Mouse (Mus musculus) layer of hippocampus, adult 2 months (tissue): ENCODE measurements at regions not wholly inside any gene's neighbourhood (a gene's known extent, or its start where the extent isn't known, plus 50 kb on each side); places are given as distances from the start of the nearest gene placed in this dataset.
A peak's percentile ranks its signal among the peaks of the same experiment; 100 is the strongest.

Experiments used
- DNase-seq, 2 experiments: peaks; one replicate each; pipeline ENCODE4 v3.0.0; 2022; ENCODE audit warnings: low spot score in 2 of 2
- H3K27ac ChIP-seq: fragments of 200-600 bp; 2 replicates; pipeline ENCODE4 v1.8.1; 2022
- H3K4me3 ChIP-seq: fragments of 200-600 bp; 2 replicates; pipeline ENCODE4 v1.8.1; 2022; ENCODE audit warnings: mild to moderate bottlenecking
- CTCF ChIP-seq: fragments of 200-600 bp; conservative IDR thresholded peaks from 2 replicates; pipeline ENCODE4 v1.8.1; 2022; ENCODE audit warnings: antibody characterized with exemption, mild to moderate bottlenecking, moderate library complexity

- DNase-seq = peak; percentile 28 to 62
- no peak overlapping the region for H3K27ac ChIP-seq
- H3K4me3 ChIP-seq = no peak overlapping the region
- TF ChIP-seq CTCF = no peak
Observed at GRCm38 (mm10) chr13:99630800-99631199, 114.5 kb upstream of the Map1b start.

DNA sequence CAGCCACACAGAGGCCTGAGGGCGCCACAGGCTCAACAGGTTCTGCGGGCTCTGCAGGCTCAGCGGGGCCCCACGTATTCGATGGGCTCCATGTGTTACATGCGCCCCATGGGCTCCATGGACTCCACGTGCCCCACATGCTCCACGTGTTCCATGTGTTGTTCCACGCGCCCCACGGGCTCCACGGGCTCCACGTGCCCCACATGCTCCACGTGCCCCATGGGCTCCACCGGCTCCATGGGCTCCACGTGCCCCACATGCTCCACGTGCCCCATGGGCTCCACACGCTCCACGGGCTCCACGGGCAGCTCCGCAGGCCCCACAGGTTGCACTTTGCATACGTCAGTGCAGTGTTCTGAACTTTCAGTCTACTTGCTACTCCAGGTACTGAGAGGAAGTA is 114.0 kb upstream of the Map1b start:
- TF ChIP-seq CTCF = no peak
- no peak for DNase-seq

DNA sequence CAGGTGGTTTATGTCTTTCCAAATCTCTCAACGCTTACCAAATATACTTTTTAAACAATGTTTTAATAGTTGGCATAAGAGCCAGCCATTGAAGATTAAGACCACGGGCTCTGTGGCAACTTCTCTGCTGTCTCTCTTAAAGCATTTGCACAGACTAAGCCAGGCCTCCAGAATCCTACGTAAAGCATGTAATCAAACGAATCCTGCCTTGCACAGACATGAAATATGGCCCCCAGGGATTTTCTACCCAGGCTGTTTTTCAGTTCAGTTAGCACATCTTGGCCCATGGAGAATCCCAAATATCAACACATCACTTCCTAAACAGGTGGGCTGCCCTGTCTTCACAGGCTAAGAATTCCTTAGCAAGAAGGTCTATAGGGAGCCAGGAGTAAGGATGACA is 108.9 kb upstream of the Map1b start:
- H3K27ac ChIP-seq = no peak overlapping the region
- H3K4me3 ChIP-seq = no peak overlapping the region
- DNase-seq = no peak
- no peak for TF ChIP-seq CTCF

More for the DNA sequence above, 114.0 kb upstream of the Map1b start:
- Histone ChIP-seq H3K27ac (no peak overlapping the region), H3K4me3 (no peak overlapping the region)

GRCm38 (mm10) chr13:99618332-99618731 is 102.0 kb upstream of the Map1b start:
- Histone ChIP-seq H3K4me3 (no peak overlapping the region), H3K27ac (no peak overlapping the region)
- no peak for TF ChIP-seq CTCF
- DNase-seq = no peak

GRCm38 (mm10) chr13:99617457-99617856 is 101.1 kb upstream of the Map1b start:
- no peak for TF ChIP-seq CTCF
- H3K27ac ChIP-seq = no peak overlapping the region
- no peak overlapping the region for H3K4me3 ChIP-seq
- no peak for DNase-seq

GRCm38 (mm10) chr13:99611715-99612494 is 95.6 kb upstream of the Map1b start:
- TF ChIP-seq CTCF = no peak
- DNase-seq = peak in 1 of 2 experiments; percentile 37
- Histone ChIP-seq H3K27ac (peak overlapping the region; percentile 86), H3K4me3 (no peak overlapping the region)

DNA sequence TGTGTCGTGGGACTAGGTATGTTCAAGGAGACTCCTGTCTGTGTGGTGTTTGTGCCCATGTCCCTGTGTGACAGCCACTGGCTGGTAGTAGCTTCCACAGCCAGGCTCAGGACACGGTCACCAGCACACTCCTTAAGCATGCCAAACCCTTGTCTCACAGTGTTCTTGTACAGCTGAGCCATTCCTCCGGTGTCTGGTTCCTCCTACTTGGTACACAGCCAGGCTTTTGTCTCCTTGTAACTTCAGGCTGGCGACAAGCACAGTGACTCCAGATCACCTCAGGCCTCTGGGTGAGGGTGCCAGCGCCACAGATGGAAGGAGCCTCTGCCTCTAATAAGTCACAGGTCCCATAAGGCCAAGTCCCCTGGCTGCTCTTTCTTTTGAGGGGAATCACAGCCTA is 94.2 kb upstream of the Map1b start:
- Histone ChIP-seq H3K4me3 (no peak overlapping the region), H3K27ac (peak overlapping the region; percentile 80; the same call in 1 of the 2 replicates)
- TF ChIP-seq CTCF = no peak
- no peak for DNase-seq

DNA sequence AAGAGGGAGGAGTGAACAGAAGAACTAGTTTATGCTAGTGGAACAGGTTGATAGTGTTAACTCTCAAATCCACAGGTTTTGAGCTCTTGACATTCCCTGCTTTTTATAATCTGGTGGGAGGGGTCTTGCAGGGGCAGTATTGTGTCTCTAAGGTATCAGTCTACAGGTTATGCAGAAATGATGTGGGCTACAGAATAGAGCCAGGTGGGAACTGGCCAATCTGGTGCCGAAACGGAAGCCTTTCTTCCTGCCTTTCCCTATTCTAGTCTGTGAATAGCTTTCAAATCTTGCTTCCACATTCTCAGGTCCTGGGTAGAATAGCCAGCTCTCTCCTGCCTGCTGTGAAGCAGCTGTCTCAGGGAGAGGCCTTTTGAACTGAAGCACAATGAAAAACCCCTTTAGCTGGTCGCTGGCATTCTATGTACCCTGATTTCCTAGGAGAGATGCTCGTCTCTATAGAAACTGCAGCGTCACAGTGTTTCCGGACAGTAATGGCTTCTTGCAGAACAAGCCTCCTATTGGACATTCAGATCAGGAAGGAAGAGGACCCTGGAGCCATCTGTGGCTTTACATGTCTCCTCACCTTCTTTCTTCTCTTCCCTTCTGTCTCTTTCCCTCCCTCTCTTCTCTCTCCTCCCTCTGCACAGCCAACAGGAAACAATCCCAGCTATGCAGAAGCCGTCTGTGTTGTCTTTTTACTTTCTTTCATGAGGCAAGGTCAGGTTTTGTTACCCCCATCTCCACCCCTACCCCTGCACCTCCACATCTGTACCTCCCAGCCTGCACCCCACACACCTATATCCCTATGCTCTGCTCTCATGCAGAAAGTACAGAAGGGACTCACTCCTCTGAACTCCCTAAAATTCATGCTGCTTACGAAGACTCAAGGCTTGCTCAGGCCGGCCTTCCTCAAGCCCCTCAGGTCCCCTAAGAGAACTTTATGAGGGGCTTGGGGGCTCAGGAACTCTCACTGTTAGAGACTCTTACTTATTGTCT is 93.1 kb upstream of the Map1b start:
- Histone ChIP-seq H3K4me3 (no peak overlapping the region), H3K27ac (peak overlapping the region; percentile 80)
- TF ChIP-seq CTCF = no peak
- no peak for DNase-seq

GRCm38 (mm10) chr13:99608591-99608990 is 92.3 kb upstream of the Map1b start:
- DNase-seq = no peak
- H3K27ac ChIP-seq = no peak overlapping the region
- no peak overlapping the region for H3K4me3 ChIP-seq
- TF ChIP-seq CTCF = no peak

GRCm38 (mm10) chr13:99607208-99607607 is 90.9 kb upstream of the Map1b start:
- Histone ChIP-seq H3K4me3 (no peak overlapping the region), H3K27ac (no peak overlapping the region)
- DNase-seq = no peak
- TF ChIP-seq CTCF = no peak

GRCm38 (mm10) chr13:99606606-99606990 is 90.3 kb upstream of the Map1b start:
- Histone ChIP-seq H3K4me3 (no peak overlapping the region), H3K27ac (no peak overlapping the region)
- no peak for DNase-seq
- TF ChIP-seq CTCF = peak; percentile 71

- H3K4me3 ChIP-seq = no peak overlapping the region
- DNase-seq = no peak
- TF ChIP-seq CTCF = no peak
- no peak overlapping the region for H3K27ac ChIP-seq
Observed at GRCm38 (mm10) chr13:99605866-99606605, 89.7 kb upstream of the Map1b start.

DNA sequence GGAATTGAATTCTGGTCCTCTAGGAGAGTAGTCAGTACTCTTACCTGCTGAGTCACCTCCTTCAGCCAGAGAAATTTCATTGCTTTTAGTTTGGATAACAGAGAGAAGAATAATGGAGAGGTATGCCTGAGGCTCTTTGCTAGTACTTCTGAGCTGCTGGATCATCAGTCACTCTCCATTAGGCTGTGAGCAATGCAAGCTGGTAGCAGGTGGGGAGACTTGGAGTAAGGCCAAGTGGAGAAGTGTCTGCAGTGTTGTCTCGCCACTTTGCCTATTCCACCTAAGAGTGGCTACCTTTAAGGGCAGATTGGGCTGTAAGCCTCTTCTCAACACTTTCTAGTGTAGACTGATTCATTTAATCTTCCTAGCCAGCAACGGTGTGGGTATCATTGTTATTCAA is 81.6 kb upstream of the Map1b start:
- no peak overlapping the region for H3K4me3 ChIP-seq

More for the DNA sequence above, 81.6 kb upstream of the Map1b start:
- H3K27ac ChIP-seq = no peak overlapping the region
- DNase-seq = no peak
- no peak for TF ChIP-seq CTCF
